Mouse (Mus musculus) activated CD4-positive, CD25-positive, alpha-beta regulatory T cell, adult 9 weeks (primary cell): ENCODE measurements around the gene Trove2. TPM values are rescaled to one million over a fixed set of nuclear protein-coding genes. Genes with fewer than 3 reads are reported as not detected.

ENCODE experiments used
- polyA plus RNA-seq: library from polyadenylated mRNA; unstranded; fragments of 100-300 nt; shearing (Covaris generic); gene quantifications from one replicate; pipeline ENCODE4 v1.2.1, GENCODE M21; 2017

Trove2 gene
- 5.6 TPM for polyA plus RNA-seq

GRCm38 (mm10) chr1:143776446-143777411 is at the start of gene Trove2, which contains the start of gene Uchl5:
Trove2 (minus strand) TSS chr1:143777068.
Uchl5 (plus strand) TSS chr1:143777272.

DNA sequence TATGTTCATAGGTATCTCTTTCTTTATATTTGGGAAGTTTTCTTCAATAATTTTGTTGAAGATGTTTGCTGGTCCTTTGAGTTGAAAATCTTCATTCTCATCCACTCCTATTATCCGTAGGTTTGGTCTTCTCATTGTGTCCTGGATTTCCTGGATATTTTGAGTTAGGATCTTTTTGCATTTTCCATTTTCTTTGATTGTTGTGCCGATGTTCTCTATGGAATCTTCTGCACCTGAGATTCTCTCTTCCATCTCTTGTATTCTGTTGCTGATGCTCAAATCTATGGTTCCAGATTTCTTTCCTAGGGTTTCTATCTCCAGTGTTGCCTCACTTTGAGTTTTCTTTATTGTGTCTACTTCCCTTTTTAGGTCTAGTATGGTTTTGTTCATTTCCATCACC is 60.8 kb downstream of the Trove2 start, which contains the start of gene Glrx2:
Glrx2 (plus strand) TSS at position 301 of the 400 bp plus-strand sequence.

DNA sequence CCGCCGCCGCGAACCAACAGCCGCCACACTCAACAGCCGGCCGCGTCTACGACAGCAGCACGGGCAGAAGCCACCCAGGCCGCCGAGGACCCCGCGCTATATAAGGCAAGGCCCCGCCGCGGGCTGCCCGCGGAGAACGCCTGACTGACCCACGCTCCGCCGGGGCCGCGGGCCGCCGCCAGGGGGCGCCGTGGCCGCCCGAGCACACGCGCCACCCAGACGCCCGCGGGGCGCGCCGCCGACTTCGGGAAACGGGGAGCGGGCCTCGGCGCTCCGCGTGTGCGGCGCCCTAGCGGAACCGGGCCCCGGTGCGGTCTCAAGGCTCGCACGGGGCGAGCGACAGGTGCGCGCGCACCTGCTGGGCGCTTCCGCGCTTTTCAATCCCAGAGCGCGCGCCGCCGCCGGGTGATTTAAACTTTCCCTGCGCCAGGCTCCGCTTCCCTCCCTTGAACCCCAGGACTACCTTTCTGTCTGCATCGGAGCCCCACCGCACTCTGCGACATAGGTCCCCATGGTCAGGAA is 74.1 kb downstream of the Trove2 start, which contains the start of gene Cdc73:
Cdc73 (minus strand) TSS at position 153 of the 522 bp plus-strand sequence.

Other genes starting within 250 kb of the Trove2 start
- 0.28 TPM for gene B3galt2, start 136.4 kb downstream of the Trove2 start, polyA plus RNA-seq
- gene Cdc73, start 74.2 kb downstream of the Trove2 start, polyA plus RNA-seq: 7.8 TPM
- 66.3 TPM for gene Glrx2, start 60.7 kb downstream of the Trove2 start, polyA plus RNA-seq
- gene Uchl5, start 204 bp upstream of the Trove2 start, polyA plus RNA-seq: 68.4 TPM
- gene Rgs2, start 227.1 kb upstream of the Trove2 start, polyA plus RNA-seq: 50.7 TPM